Mouse (Mus musculus) intestine, embryonic 15.5 days (tissue): ENCODE results near the gene Sdc3. TPM values are rescaled to one million over a fixed set of nuclear protein-coding genes. Genes with fewer than 3 reads are reported as not detected.

Source experiments
- ATAC-seq: fragments of 200-750 bp; cut with Nextera tagmentation; 2 replicates; pipeline ENCODE4 v1.8.0; 2017; ENCODE audit warnings: moderate TSS enrichment, moderate library complexity
- H3K27ac ChIP-seq: fragments of 300-500 bp; sonication (generic); 2 replicates; pipeline ENCODE4 v1.5.1; 2015; ENCODE audit warnings: mild to moderate bottlenecking, inconsistent platforms
- H3K27me3 ChIP-seq: fragments of 300-500 bp; sonication (generic); replicated peaks from 2 replicates; pipeline ENCODE4 v1.6.1; 2015; ENCODE audit warnings: inconsistent platforms
- H3K36me3 ChIP-seq: fragments of 300-500 bp; sonication (generic); 2 replicates; pipeline ENCODE4 v1.6.1; 2015; ENCODE audit warnings: inconsistent platforms
- H3K4me1 ChIP-seq: fragments of 300-500 bp; sonication (generic); replicated peaks from 2 replicates; pipeline ENCODE4 v1.6.1; 2015; ENCODE audit warnings: inconsistent platforms
- H3K4me2 ChIP-seq: fragments of 300-500 bp; sonication (generic); replicated peaks from 2 replicates; pipeline ENCODE4 v1.6.1; 2015; ENCODE audit warnings: mild to moderate bottlenecking, inconsistent platforms
- H3K4me3 ChIP-seq: fragments of 300-500 bp; sonication (generic); replicated peaks from 2 replicates; pipeline ENCODE4 v1.5.1; 2015; ENCODE audit warnings: inconsistent platforms
- H3K9ac ChIP-seq: fragments of 300-500 bp; sonication (generic); 2 replicates; pipeline ENCODE4 v1.6.1; 2015; ENCODE audit warnings: inconsistent platforms
- H3K9me3 ChIP-seq: fragments of 300-500 bp; sonication (generic); 2 replicates; pipeline ENCODE4 v1.6.1; 2016; ENCODE audit warnings: inconsistent platforms
- WGBS: fragments of 180-500 bp; shearing (Covaris S2); methylation state at CpG from one replicate; pipeline ENCODE4 v1.1.7; 2015; 5-methylcytosine and 5-hydroxymethylcytosine counted together
- polyA plus RNA-seq: library from polyadenylated mRNA; unstranded; fragments of >200 nt; fragmentation: Nextera tagmentation; extraction: Ambion mirVana; gene quantifications from 2 replicates; pipeline ENCODE4 v1.2.1, GENCODE M21; 2015

Sdc3 gene
- polyA plus RNA-seq, 1 experiment from 2014 or later = 20.3 TPM

GRCm38 (mm10) chr4:130838585-130838984 lies 46.2 kb downstream of the Sdc3 start:
- Histone ChIP-seq H3K4me1 (peaks cover 41% of the 10 kb centered on the region), H3K27me3 (no peaks in the 10 kb centered on the region), H3K9me3 (no peaks in the 10 kb centered on the region), H3K4me2 (0 out of 2 replicates have a peak overlapping the region, but pooled peaks have one; percentile 1), H3K27ac (no peak overlapping the region), H3K36me3 (no peaks in the 10 kb centered on the region), H3K9ac (no peak overlapping the region), H3K4me3 (no peak overlapping the region)
- ATAC-seq = peak; percentile 9; the same call in 1 of the 2 replicates
- WGBS = 18% methylated on average over 11 of the region's 11 CpGs

- no peak overlapping the region for H3K9ac ChIP-seq
- peak; percentile 72 for ATAC-seq
- H3K27me3 ChIP-seq = no peaks in the 10 kb centered on the region
- no peak overlapping the region; the same call in 1 of the 2 replicates for H3K27ac ChIP-seq
- 27% methylated on average over 8 of the region's 8 CpGs for WGBS
- H3K4me1 ChIP-seq = peaks cover 39% of the 10 kb centered on the region
- H3K4me3 ChIP-seq = no peak overlapping the region
- no peaks in the 10 kb centered on the region for H3K9me3 ChIP-seq
- no peak overlapping the region; the same call in 1 of the 2 replicates for H3K4me2 ChIP-seq
- no peaks in the 10 kb centered on the region for H3K36me3 ChIP-seq
Measured at GRCm38 (mm10) chr4:130841107-130841840, 48.9 kb downstream of the Sdc3 start.

DNA sequence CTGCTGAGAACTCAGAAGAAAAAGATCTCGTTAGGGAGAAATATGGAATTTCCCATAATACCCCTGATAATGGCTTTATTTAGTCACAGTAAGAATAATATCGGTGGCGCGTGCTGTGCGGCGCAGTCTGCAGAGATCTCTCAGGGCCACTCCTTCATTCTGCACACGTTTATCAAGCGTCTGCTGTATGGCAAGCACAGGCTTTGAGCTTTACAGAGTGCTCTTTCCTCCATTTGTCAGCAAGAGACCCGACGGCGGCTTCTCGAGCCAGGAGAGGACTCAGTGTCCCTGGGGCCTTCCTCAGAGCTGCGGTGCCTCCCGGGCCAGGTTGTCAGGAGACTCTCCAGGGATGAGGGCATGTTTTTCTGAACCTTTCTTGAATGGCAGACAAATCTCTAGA lies 56.5 kb downstream of the Sdc3 start:
- no peak overlapping the region for H3K4me3 ChIP-seq
- WGBS = 82% methylated on average over 14 of the region's 14 CpGs
- no peaks in the 10 kb centered on the region for H3K36me3 ChIP-seq
- no peak overlapping the region for H3K27ac ChIP-seq
- H3K4me1 ChIP-seq = no peaks in the 10 kb centered on the region
- ATAC-seq = no peak
- no peaks in the 10 kb centered on the region for H3K9me3 ChIP-seq
- no peak overlapping the region for H3K4me2 ChIP-seq
- H3K9ac ChIP-seq = no peak overlapping the region
- no peaks in the 10 kb centered on the region for H3K27me3 ChIP-seq

DNA sequence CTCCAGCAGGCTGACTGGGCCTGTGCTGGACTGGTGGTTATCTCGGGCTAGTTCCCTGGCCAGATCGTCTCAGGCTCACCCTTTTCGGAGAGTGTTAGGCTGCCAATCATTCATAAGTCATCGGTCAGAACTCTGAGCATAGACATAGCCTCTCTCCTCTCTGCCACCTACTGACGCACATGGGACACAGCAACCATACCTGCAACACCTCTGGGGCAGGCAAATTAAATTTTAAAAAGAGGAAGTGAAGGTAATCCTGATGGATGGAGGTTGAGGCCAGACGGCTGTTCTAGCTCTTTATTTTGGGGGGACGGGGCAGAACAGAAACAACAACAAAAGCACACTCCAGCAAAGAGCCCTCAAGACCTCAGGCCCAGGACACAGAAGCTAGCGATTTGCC lies 65.3 kb downstream of the Sdc3 start:
- Histone ChIP-seq H3K9me3 (no peaks in the 10 kb centered on the region), H3K4me1 (peaks cover 9% of the 10 kb centered on the region), H3K27ac (no peak overlapping the region), H3K9ac (no peak overlapping the region), H3K4me3 (no peak overlapping the region), H3K4me2 (no peak overlapping the region), H3K27me3 (peaks cover 14% of the 10 kb centered on the region), H3K36me3 (no peaks in the 10 kb centered on the region)
- no peak for ATAC-seq
- WGBS = 62% methylated on average over 8 of the region's 8 CpGs

GRCm38 (mm10) chr4:130858880-130859279 lies 66.5 kb downstream of the Sdc3 start:
- Histone ChIP-seq H3K9ac (no peak overlapping the region), H3K27me3 (peaks cover 14% of the 10 kb centered on the region), H3K27ac (no peak overlapping the region), H3K4me2 (no peak overlapping the region), H3K4me3 (no peak overlapping the region), H3K9me3 (no peaks in the 10 kb centered on the region), H3K36me3 (no peaks in the 10 kb centered on the region), H3K4me1 (peaks cover 9% of the 10 kb centered on the region)
- no peak for ATAC-seq
- WGBS = 91% methylated on average over 7 of the region's 7 CpGs

GRCm38 (mm10) chr4:130859467-130859866 lies 67.1 kb downstream of the Sdc3 start:
- peaks cover 9% of the 10 kb centered on the region for H3K4me1 ChIP-seq
- 59% methylated on average over 8 of the region's 8 CpGs for WGBS
- no peaks in the 10 kb centered on the region for H3K36me3 ChIP-seq
- H3K4me2 ChIP-seq = no peak overlapping the region
- ATAC-seq = no peak
- H3K9ac ChIP-seq = no peak overlapping the region
- H3K27me3 ChIP-seq = peaks cover 14% of the 10 kb centered on the region
- no peak overlapping the region for H3K4me3 ChIP-seq
- no peaks in the 10 kb centered on the region for H3K9me3 ChIP-seq
- no peak overlapping the region for H3K27ac ChIP-seq

GRCm38 (mm10) chr4:130860902-130861652 lies 68.7 kb downstream of the Sdc3 start:
- Histone ChIP-seq H3K4me2 (peak overlapping the region; percentile 58), H3K9ac (no peak overlapping the region), H3K4me3 (0 out of 2 replicates have a peak overlapping the region, but pooled peaks have one; percentile 21), H3K4me1 (peaks cover 9% of the 10 kb centered on the region), H3K27me3 (peaks cover 14% of the 10 kb centered on the region), H3K9me3 (no peaks in the 10 kb centered on the region), H3K27ac (no peak overlapping the region), H3K36me3 (no peaks in the 10 kb centered on the region)
- no peak; the same call in 1 of the 2 replicates for ATAC-seq
- 54% methylated on average over 15 of the region's 15 CpGs for WGBS

- H3K9me3 ChIP-seq = no peaks in the 10 kb centered on the region
- H3K4me1 ChIP-seq = peaks cover 9% of the 10 kb centered on the region
- H3K9ac ChIP-seq = no peak overlapping the region
- peak overlapping the region; percentile 21; the same call in 1 of the 2 replicates for H3K4me3 ChIP-seq
- H3K36me3 ChIP-seq = no peaks in the 10 kb centered on the region
- peak overlapping the region; percentile 27; the same call in 1 of the 2 replicates for H3K27ac ChIP-seq
- ATAC-seq = peak; percentile 89
- 2% methylated on average over 30 of the region's 30 CpGs for WGBS
- H3K27me3 ChIP-seq = peaks cover 14% of the 10 kb centered on the region
- peak overlapping the region; percentile 58 for H3K4me2 ChIP-seq
Measured at GRCm38 (mm10) chr4:130861653-130862208, 69.4 kb downstream of the Sdc3 start.

- no peak overlapping the region for H3K9ac ChIP-seq
- ATAC-seq = no peak
- WGBS = 64% methylated on average over 5 of the region's 5 CpGs
- H3K27ac ChIP-seq = no peak overlapping the region
- H3K4me3 ChIP-seq = no peak overlapping the region
- H3K4me1 ChIP-seq = peaks cover 9% of the 10 kb centered on the region
- no peaks in the 10 kb centered on the region for H3K9me3 ChIP-seq
- no peak overlapping the region for H3K4me2 ChIP-seq
- no peaks in the 10 kb centered on the region for H3K36me3 ChIP-seq
- peaks cover 14% of the 10 kb centered on the region for H3K27me3 ChIP-seq
Measured at GRCm38 (mm10) chr4:130862538-130862937, 70.2 kb downstream of the Sdc3 start.

GRCm38 (mm10) chr4:130865460-130865859 lies 73.1 kb downstream of the Sdc3 start:
- Histone ChIP-seq H3K4me2 (no peak overlapping the region), H3K4me1 (peaks cover 9% of the 10 kb centered on the region), H3K27me3 (peaks cover 14% of the 10 kb centered on the region), H3K4me3 (no peak overlapping the region), H3K9me3 (no peaks in the 10 kb centered on the region), H3K27ac (no peak overlapping the region), H3K9ac (no peak overlapping the region), H3K36me3 (no peaks in the 10 kb centered on the region)
- ATAC-seq = no peak
- WGBS = 26% methylated on average over 8 of the region's 9 CpGs

- WGBS = 34% methylated on average over 8 of the region's 8 CpGs
- no peak overlapping the region for H3K27ac ChIP-seq
- H3K4me1 ChIP-seq = peaks cover 9% of the 10 kb centered on the region
- no peaks in the 10 kb centered on the region for H3K36me3 ChIP-seq
- H3K4me2 ChIP-seq = no peak overlapping the region
- no peak overlapping the region for H3K4me3 ChIP-seq
- no peaks in the 10 kb centered on the region for H3K9me3 ChIP-seq
- peaks cover 10% of the 10 kb centered on the region for H3K27me3 ChIP-seq
- no peak for ATAC-seq
- no peak overlapping the region for H3K9ac ChIP-seq
Measured at GRCm38 (mm10) chr4:130865901-130866371, 73.6 kb downstream of the Sdc3 start.

DNA sequence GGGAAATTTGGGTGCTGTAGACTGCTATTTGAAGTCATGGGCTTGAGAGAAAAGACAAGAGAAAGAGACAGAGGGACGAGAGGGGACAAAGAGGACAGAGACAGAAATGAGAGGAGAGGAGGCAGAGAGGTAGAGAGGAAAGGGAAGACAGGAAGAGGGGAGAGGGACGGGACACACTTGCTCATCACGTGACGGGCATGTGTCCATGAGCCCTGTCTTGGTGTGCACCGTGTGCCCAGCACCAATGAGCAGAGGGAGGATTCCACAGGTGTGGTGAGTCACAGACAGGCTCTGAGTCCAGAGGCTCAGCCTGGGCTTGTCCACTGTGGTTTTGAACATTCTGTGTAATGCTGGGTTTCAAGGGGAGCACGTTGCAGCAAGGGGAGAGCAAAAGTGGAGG lies 75.6 kb downstream of the Sdc3 start:
- Histone ChIP-seq H3K4me2 (no peak overlapping the region), H3K27me3 (no peaks in the 10 kb centered on the region; the same call in 1 of the 2 replicates), H3K4me3 (no peak overlapping the region), H3K27ac (no peak overlapping the region), H3K4me1 (no peaks in the 10 kb centered on the region), H3K36me3 (no peaks in the 10 kb centered on the region), H3K9me3 (no peaks in the 10 kb centered on the region), H3K9ac (no peak overlapping the region)
- ATAC-seq = no peak
- 62% methylated on average over 6 of the region's 6 CpGs for WGBS
